Mouse (Mus musculus) heart, postnatal 10 days (tissue): ENCODE measurements around the gene Aebp2. TPM values are rescaled to one million over a fixed set of nuclear protein-coding genes. Genes with fewer than 3 reads are reported as not detected.
"Not testable (repeated sequence)": the region's sequence is repeated elsewhere in the genome, so short reads cannot be mapped to it uniquely, and the experiment has no call there.

Experiments
- DNase-seq, 2 experiments: peaks; one replicate each; pipeline ENCODE4 v3.0.0; 2021
- intact Hi-C: fragments of 180-260 bp; cut with DNase I; formaldehyde crosslinking; loops from one replicate; pipeline ENCODE4 v1.15.1; 2025
- total RNA-seq, 2 experiments: library from RNA; stranded (reverse); gene quantifications; 2 replicates each; pipeline ENCODE4 v1.2.3; 2021

Gene Aebp2
- total RNA-seq: 10 to 100 TPM; 47.2 to 51.0 TPM

DNA sequence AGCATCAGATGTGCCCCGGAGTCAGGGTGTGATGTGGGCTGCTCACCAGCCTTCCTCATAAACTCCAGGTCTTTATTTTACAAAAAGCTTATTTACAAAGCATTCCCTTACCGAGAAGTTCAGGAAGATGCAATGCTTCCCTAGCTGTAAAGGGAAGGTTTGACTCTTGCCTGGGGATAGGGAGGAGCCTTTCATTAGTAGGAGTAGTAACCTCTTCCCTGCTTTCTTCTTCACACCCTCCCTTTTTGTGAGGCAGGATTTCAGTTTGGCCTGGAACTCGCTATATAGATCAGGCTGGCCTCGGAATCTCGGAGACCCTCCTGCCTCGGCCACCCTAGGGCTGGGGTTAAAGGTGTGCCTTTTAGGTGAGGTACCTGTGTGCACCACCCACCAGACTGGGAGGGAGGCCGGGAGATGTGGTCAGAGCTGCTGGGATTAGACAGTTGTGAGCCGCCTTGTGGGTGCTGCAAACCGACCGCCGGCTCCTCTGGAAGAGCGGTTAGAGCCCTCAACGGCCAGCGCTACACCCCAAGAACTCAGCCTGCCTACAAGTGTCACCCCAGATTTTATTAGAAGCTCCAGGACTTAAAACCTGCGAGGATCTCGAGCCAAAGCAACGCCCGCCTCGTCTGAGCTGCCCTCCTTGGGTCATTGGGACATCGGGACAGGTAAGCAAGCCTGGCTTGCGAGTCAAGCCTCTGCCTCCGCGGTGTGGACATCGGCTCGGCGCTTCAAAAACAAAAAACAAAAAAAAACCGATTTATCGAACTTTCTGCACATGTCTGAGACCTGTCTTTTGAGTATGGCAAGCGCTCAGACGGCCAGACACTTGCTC, at the start of gene Aebp2:
Aebp2 (plus strand) TSS at position 273 of the 835 bp plus-strand sequence.
- intact Hi-C loops: no loop called here
- peak in 1 of 2 experiments; percentile 14 for DNase-seq

DNA sequence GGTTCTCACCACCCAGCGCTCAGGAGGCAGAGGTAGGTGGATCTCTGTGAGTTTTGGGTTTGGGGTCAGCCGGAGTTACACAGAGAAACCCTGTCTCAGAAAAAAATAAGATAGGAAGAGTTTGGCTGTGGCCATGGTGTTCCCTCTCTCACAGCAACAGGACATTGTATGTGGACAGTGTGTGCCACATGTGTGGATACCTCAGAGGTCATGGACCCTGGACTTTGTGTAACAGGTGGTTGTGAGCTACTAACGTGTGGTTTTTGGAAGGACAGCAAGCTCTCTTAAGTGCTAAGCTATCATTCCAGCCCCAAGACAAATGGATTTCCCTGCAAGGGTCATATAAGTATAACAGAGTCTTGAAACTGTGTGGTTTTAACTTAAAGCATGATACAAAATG, 47.5 kb upstream of the Aebp2 start:
- DNase-seq: no peak
- intact Hi-C loops: no loop called here

DNA sequence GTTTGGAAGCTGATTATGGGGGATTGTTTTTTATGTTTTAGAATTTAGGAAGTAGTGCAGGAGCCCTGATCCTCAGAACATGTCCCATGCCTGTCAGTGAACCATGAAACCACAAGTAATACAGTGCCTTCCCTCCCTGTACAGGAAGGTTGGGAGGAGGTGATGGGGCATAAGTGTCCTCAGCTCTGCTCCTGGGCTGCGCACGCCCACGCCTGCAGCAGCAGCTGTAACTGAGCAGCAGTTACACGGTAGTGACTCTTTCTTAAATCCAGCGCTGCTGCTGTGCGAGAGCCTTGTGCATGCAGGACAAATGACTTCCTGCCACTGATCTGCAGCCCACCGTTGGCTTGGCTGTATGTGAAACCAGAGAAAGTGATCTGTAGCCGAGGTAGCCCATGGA, 46.3 kb upstream of the Aebp2 start:
- intact Hi-C loops: no loop called here
- DNase-seq: no peak

DNA sequence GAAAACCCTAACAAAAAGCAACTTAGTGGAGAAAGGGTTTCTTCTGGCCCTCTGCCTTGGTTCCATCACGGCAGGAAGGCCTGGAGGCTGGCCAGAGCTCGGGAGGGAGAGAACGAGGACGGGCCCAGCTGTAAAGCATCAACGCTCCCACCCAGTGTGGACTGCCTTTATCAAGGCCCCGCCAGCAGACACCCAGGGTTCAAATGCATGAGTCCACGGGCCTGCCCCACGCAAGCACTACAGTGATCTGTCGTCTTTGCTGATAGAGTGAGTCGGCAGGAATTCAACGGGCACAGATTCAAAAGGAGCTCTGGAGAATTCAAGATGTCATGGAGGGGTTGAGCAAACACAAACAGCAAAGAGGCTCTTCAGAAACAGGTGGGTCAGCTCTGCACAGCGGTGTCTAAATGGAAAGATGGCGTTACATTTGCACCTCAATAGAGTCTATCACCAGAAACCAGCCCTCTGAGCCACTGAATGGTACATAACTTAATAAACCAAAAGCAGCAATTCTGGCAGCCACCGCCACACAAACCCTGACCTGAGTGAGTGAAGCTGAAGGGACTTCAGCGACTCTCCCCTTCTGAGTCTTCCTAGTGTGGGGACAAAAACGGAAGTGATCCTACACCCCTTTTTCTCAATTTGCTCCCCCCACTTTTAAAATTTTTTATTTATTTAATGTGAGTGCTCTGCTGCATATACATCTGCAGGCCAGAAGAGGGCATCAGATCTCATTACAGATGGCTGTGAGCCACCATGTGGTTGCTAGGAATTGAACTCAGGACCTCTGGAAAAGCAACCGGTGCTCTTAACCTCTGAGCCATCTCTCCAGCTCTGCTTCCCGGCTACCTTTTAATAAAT, 45.3 kb upstream of the Aebp2 start:
- intact Hi-C loops: no loop called here
- peak; percentile 32 to 33 for DNase-seq

DNA sequence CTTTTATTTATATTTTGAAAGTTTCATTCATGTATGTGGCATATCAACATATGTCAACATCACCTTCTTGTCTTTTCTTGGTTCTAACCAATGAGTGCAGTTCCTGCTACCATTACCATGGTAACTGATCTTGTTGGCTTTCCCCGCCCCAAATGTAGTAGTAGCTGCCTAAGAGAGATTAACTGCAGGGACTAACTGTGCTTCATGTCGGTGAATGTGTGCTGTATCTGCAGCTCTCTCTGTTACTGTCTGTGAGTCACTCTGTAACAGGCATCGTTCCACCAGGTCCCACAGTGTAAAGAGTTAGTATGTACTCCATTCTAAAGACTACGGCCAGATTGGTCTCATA, 44.7 kb upstream of the Aebp2 start:
- intact Hi-C loops: no loop called here
- DNase-seq: no peak

DNA sequence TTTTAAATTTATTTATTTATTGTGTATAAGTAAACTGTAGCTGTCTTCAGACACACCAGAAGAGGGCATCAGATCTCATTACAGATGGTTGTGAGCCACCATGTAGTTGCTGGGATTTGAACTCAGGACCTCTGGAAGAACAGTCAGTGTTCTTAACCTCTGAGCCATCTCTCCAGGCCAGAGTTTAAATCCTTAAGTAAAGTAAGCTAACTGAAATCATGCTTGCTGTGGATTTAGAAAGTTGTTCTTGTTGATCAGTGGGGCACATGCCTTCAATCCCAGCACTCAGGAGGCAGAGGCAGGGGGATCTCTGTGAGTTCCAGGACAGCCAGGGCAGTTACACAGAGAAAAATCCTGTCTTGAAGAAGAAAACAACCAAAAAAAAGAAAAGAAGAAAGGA, 43.5 kb upstream of the Aebp2 start:
- intact Hi-C loops, DNase-seq: not testable (repeated sequence)

DNA sequence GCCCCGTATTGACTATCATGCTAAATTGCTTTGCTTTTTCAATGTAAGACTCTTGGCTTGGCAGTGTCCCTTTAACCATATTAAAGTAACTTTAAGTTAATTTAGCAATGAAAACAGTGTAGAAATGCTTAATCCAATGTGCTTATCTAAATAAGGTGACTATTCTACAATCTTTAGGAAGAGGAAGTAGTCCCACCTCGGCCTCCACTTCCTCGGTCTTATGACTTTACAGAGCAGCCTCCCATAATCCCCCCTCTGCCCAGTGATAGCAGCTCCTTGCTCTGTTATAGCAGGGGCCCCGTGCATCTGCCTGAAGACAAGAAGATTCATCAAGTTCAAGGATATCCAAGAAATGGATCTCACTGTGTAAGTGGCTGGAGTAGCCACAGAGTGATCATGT, 42.3 kb upstream of the Aebp2 start:
- no peak for DNase-seq
- intact Hi-C loops: loop anchor here (5.0 kb wide), 1 partner anchor 132 kb away; no protein-coding TSS in a partner anchor

DNA sequence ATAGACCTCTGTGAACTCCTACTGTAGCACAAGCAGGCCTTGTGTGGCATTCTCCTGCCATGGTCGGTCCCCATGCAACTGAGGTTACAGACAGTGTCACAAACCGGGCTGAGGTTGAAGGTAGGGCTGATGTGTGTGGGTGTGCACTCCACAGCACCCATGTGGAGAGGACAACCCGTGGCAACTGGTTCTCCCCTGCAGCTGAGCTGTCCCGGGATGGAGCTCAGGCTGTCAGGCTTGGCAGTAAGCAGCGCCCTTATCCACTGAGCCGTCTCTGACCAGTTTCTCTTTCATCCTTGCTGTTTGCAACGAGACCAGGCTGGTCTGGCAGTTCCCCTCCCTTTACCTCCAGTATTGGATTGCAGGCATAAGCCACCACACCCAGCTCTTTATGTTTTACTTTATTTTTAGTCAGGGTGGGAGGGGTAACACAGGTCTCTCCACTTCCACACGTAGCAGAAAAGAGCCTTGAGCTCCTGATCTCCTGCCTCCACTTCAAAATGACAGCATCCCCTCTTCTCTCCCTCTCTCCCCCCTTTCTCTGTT, 35.7 kb upstream of the Aebp2 start:
- intact Hi-C loops: no loop called here
- DNase-seq: no peak

DNA sequence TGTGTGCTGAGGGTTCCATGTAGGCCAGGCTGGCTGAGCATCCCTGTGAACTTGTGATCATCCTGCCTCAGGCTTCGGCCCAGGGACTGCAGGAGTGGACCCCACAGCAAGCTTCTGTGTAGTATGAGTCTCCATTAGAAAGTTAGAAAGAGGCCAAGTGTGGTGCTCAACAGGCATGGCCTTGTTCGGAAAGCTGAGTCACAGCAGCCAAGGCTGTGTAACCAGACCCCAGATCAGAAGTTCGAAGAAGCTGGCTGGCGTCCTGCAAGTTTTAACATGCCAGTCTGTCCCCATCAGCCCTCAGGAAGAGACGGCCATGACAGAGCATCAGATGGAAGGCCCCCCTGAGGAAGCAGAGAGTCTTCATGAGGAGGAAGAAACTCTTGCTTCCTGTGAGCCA, 31.1 kb upstream of the Aebp2 start:
- DNase-seq: no peak
- intact Hi-C loops: no loop called here

DNA sequence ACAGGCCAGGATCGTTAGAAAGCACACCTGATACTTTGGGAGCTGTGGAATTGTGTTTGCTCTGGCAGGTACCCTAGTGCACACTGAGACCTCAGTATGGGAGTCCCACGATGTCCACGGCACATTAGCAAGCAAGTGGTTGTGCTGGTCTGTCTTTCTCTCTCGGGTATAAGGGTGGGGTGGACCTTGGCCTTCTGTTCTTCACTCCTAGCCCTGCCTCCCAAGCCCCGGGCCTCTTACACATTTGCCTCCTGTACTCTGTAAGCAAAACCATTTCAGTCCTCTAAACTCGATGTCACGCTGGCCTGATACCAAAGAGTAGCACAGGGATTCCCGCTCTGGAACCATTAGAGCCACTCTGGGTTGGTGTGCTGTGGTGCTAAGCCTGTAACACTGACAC, 29.8 kb upstream of the Aebp2 start:
- intact Hi-C loops: no loop called here
- no peak for DNase-seq

DNA sequence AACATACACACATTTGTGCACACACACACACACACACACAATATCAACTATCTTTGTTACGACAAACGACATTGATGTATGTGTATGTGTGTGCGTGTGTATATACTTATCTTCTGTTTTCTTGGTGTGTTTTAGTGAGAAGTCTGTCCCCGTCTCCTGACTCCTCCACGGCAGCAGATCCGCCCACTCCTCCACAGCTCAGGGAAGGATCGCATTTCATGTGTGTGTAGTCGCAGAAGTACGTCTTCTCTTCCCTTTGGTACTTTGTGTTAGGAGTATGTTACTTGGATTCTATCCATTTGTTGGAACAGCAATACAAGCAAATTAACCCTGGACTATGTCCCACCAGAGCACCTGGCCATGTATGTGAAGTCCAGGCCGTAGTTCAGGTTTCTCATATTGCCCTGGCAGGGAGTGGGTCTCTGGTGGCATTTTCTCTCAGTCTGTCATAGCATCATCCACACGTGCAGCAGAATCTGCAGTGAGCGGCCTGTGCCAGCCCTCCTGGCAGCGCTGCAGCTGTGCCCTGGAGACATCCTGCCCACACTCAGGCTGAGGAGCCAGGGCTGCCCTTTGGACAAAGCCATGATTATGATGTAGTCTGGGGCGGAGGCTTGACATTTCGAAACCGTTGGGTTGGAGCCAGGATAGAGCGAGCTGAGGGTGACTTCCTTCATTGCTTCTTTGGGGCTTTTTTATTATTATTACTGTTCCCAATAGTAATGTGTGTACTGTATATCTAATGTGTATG, 28.9 kb upstream of the Aebp2 start:
- intact Hi-C loops: no loop called here
- peak; percentile 54 to 58 for DNase-seq

DNA sequence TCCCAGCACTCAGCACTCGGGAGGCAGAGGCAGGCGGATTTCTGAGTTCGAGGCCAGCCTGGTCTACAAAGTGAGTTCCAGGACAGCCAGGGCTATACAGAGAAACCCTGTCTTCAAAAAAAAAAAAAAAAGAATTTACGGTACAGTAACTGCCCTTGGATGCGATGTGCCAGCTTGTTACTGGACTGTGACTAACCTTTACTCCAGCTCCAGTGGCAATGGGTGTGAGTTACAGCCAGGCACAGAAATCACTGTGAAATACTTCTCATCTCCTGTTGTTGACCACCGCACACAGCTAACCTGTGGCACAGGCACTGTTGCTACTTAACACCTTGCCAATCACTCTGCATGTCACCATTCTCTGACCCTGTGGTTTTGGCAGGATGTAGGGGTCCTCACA, 26.9 kb upstream of the Aebp2 start:
- intact Hi-C loops, DNase-seq: not testable (repeated sequence)

DNA sequence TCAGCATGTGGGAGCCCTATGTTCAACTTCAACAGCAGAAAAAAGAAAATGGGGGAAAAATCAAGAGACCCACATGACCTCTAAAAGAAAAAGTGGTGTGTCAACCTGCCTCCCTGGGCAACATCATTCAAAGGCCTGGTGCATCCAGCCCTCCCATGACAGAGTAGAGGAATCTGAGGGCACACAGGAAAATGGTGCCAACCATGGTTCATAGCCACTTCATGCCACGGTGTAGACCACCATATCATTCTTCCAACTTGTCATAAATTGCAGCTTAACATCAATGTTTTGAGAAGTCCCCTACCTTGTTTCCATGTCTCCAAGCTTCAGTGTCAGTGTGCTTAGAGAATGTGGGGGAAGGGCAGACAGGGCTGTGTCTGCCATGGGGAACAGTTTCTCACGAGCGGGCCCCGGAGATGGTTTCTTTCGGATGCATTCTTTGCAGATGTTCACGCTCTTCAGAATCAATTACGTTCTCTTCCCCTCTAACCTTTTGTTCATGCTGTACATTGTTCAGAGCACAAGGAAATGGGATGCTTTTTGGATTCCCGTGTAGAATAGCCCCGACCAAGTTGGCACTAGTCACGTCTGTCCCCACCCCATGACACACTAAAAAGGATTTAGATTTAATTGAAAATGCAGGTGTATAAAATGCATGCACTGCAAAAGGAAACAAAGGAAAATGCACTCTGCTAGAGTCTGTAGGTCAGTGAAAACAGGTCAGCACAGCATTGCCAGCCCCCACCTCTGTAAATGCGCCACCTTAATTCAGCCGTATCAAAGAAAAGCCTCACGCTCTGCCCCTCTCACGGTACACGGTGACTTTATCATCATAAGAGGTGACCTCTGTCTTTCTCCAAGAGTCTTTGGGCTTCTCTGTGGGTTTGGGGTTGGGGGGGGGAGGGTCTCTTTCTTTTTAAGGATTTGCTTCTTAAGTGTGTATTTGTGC, 24.8 kb upstream of the Aebp2 start:
- DNase-seq: no peak
- intact Hi-C loops: no loop called here

DNA sequence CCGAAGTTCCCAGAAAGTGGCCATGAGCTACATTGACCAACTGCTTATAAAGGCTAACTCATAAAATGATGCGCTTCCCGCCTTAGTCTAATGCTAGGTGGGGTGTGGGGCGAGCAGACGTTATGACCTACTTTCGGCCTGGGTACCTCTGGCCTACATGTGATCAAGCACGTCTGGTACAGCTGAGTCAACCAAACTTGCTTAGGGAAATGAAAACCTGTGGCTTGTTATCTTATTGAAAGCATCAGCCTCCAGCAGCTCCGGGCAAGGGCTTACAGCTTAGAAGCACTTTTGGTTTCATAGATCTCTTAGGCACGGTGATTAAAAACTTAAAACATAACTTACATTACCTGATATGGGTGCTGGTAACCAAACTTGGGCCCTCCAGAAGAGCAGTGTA, 23.9 kb upstream of the Aebp2 start:
- intact Hi-C loops: no loop called here
- DNase-seq: no peak

DNA sequence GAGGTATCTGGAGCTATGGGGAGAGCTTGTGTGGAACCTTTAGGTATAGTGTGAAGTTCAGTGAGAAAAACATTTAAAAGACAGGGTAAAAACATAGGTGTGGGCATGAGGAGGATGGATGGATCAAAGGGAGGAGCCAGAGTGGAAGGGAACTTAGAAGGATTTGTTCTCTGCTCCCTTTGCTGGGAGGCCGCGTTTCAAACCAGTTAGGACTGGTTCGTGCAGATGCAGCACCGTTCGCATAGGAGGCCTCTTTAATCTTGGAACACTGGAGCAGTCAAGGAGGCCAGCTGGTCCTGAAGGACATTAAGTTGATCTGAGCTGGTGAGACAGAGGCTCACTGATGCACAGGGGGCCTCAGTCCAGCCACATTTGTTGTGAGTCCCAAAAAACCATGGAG, 23.1 kb upstream of the Aebp2 start:
- intact Hi-C loops: no loop called here
- DNase-seq: no peak

DNA sequence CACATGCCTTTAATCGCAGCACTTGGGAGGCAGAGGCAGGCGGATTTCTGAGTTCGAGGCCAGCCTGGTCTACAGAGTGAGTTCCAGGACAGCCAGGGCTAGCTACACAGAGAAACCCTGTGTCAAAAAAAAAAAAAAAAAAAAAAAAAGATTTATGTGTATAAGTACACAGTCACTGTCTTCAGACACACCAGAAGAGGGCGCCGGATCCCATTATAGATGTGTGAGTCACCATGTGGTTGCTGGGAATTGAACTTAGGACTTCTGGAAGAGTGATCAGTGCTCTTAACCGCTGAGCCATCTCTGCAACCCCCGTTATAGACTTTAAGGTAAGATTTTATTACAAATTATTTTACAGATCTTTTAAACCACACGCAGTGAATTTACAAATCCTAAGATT, 21.8 kb upstream of the Aebp2 start:
- intact Hi-C loops, DNase-seq: not testable (repeated sequence)

DNA sequence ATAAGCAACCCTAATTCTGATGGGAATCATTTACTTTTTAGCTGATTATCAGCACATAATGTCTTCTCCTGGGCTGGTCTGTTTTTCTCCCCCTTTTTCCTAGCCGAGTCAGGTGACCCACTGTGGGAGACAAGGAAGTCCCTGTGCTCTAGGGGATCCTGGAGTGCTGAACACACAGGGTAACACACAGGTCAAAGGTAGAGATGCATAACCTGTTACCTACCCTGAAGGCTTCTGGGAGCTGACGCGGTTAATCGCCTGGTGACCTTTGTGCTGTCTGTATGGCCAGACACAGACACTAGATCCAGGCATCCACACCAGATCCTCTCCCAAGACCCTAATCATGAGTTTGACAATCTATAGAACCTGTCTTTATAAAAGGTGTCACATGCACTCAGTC, 21.3 kb upstream of the Aebp2 start:
- no peak for DNase-seq

DNA sequence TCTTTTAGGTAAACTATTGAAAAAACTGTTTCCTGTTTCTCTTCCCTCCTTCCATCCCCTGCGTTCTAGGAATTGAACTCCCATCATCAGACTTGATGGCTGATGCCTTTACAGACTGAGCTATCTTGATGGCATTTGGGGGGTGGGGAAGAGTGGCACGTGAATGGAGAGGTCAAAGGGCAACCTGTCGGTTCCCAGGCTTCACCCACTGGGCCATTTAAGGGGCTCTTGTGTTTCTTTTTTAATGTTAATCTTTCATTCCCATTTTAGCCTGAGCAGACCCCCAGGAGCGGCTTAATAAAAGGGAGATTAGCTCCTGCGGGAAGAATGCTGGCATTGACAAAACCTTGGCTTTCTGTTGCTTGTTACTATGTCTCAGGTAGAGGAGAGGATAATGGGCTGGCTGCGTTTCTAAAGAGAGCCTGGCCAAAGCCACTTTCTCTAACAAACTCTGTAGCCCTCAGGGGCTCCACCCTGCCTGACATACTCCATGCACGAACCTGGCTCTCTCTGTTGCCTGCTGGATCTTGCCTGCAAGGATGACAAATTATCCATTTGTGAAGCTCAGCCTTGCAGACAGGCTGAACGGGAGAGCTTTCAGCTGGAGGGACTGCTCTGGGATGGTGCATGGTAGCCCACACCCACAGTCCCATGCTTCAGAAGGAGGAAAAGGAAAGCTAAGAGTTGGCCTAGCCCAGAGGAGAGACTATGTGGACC, 19.1 kb upstream of the Aebp2 start:
- no peak for DNase-seq
- intact Hi-C loops: no loop called here

More for the DNA sequence above, 21.3 kb upstream of the Aebp2 start:
- intact Hi-C loops: no loop called here

DNA sequence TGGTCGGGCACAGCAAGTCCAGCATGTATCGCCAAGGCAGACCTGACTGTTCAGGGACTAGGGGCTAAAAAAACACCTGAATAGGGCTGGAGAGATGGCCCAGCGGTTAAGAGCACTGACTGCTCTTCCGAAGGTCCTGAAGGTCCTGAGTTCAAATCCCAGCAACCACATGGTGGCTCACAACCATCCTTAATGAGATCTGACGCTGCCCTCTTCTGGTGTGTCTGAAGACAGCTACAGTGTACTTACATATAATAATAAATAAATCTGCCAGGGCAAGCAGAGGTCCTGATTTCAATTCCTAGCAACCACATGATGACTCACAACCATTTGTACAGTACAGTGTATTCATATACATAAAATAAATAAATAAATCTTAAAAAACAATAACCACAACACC, 17.3 kb upstream of the Aebp2 start:
- intact Hi-C loops, DNase-seq: not testable (repeated sequence)
